Mouse (Mus musculus): Measurements from ENCODE around the gene Ikzf5. TPM values are rescaled to one million over a fixed set of nuclear protein-coding genes. Genes with fewer than 3 reads are reported as not detected.

Gene Ikzf5
- polyA plus RNA-seq, 1 experiment = 18.5 TPM

DNA sequence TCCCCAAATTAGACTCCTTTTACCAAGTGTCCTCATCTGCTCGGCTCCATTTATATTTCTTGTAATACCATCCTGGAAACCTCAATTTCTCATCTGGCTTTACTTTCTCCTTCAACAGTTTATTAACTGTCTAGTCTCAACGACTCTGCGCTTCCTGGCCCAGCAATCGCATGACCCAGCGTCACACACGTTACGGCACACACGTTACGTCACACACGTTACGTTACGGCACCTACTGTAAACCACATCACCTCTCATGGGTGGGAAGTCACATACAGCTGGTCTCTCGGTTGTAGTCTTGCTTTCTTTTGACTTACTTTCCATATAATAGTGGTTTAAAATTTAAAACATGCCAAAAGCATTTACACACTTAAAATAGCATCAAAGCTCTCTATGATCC is 54.2 kb downstream of the Ikzf5 start:
- no peak for DNase-seq (ENCODE audit: extremely low spot score in 1 of 2, low spot score in 1 of 2)

- no peak for DNase-seq (ENCODE audit: extremely low spot score in 1 of 2, low spot score in 1 of 2)
Measured at GRCm38 (mm10) chr7:131345856-131346541, 64.3 kb downstream of the Ikzf5 start.

Other genes with a start within 250 kb of the Ikzf5 start
- 0.06 and 0.17 TPM in 2 replicates for gene 5430419D17Rik, start 236.1 kb downstream of the Ikzf5 start, polyA plus RNA-seq (2012; rRNA removed)
- gene Cuzd1, start 88.2 kb downstream of the Ikzf5 start, polyA plus RNA-seq (2012; rRNA removed) = 0.23 and 0.30 TPM in 2 replicates
- gene Fam24b, start 81.0 kb downstream of the Ikzf5 start, polyA plus RNA-seq (2012; rRNA removed) = 0.14 and 0.17 TPM in 2 replicates
- gene Fam24a, start 76.7 kb downstream of the Ikzf5 start, polyA plus RNA-seq (2012; rRNA removed) = not detected in 2 replicates
- gene 2310057M21Rik, start 47.8 kb downstream of the Ikzf5 start, polyA plus RNA-seq (2012; rRNA removed) = 15.3 and 17.2 TPM in 2 replicates
- gene Pstk, start 39.4 kb downstream of the Ikzf5 start, polyA plus RNA-seq (2012; rRNA removed) = 54.4 and 57.6 TPM in 2 replicates
- gene Acadsb, start 80 bp upstream of the Ikzf5 start, polyA plus RNA-seq (2012; rRNA removed) = 35.7 and 42.8 TPM in 2 replicates
- not detected in 2 replicates for gene Hmx3, start 132.3 kb upstream of the Ikzf5 start, polyA plus RNA-seq (2012; rRNA removed)
- gene Hmx2, start 138.3 kb upstream of the Ikzf5 start, polyA plus RNA-seq (2012; rRNA removed) = not detected in 2 replicates
- gene Bub3, start 149.7 kb upstream of the Ikzf5 start, polyA plus RNA-seq (2012; rRNA removed) = 75.0 and 75.8 TPM in 2 replicates